Mouse (Mus musculus) ES-E14 (cell line): ENCODE data around the gene Olfr551.

Experiments
- CHD2 ChIP-seq: IDR thresholded peaks from 2 replicates; pipeline ENCODE4 v1.6.1; 2014; ENCODE audit warnings: mild to moderate bottlenecking, low read depth, low read length, inconsistent platforms
- HCFC1 ChIP-seq: IDR thresholded peaks from 2 replicates; pipeline ENCODE4 v1.6.1; 2012; ENCODE audit warnings: low read length, inconsistent platforms, borderline replicate concordance; ENCODE audit not compliant: insufficient read depth
- MAFK ChIP-seq: IDR thresholded peaks from 2 replicates; pipeline ENCODE4 v1.6.1; 2014; ENCODE audit warnings: mild to moderate bottlenecking, low read depth, low read length, inconsistent platforms; ENCODE audit not compliant: insufficient read depth
- ZC3H11A ChIP-seq: IDR thresholded peaks from 2 replicates; pipeline ENCODE4 v1.6.1; 2012; ENCODE audit warnings: low read depth, mild to moderate bottlenecking, inconsistent platforms, low read length, borderline replicate concordance

DNA sequence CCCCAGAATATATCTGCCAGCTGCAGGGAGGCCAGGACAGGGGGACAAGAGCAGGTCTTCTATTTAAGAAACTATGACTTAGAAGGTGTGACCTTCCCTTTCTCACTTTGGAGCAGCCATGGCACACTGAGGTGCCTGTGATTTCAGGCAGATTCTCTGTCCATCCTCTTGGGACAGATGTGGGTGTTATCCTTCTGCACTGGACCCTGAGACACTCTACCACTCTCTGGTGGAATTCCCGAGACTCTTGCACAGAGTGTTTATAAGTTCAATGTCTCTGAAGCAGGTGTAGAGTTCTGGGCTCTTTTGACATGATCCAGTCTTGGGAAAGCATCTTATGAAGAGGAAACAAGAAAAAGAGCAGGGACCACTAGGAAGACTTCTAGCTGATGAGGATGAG lies 46.4 kb upstream of the Olfr551 start, which contains the start of gene Olfr554:
- TF ChIP-seq ZC3H11A (no peak), CHD2 (no peak), MAFK (no peak), HCFC1 (no peak)
